Mouse (Mus musculus) kidney, postnatal 0 days (tissue): ENCODE measurements around the gene Tmem208. TPM values are rescaled to one million over a fixed set of nuclear protein-coding genes. Genes with fewer than 3 reads are reported as not detected.

Experiments used
- ATAC-seq: fragments of 200-750 bp; cut with Nextera tagmentation; replicated peaks from 2 replicates; pipeline ENCODE4 v1.8.0; 2017; ENCODE audit warnings: low read depth, moderate number of reproducible peaks, moderate TSS enrichment, moderate library complexity; ENCODE audit not compliant: low FRiP score
- DNase-seq: peaks from one replicate; pipeline ENCODE4 v3.0.0-alpha.2; 2016; ENCODE audit warnings: low spot score
- H3K27ac ChIP-seq: fragments of 300-500 bp; sonication (generic); 2 replicates; pipeline ENCODE4 v1.5.1; 2014; ENCODE audit warnings: mild to moderate bottlenecking
- H3K27me3 ChIP-seq: fragments of 300-500 bp; sonication (generic); 2 replicates; pipeline ENCODE4 v1.6.1; 2014; ENCODE audit warnings: low read length, mixed read lengths; ENCODE audit not compliant: insufficient read depth
- H3K36me3 ChIP-seq: fragments of 300-500 bp; sonication (generic); 2 replicates; pipeline ENCODE4 v1.6.1; 2014; ENCODE audit warnings: low read length, mixed read lengths; ENCODE audit not compliant: insufficient read depth
- H3K4me1 ChIP-seq: fragments of 300-500 bp; sonication (generic); replicated peaks from 2 replicates; pipeline ENCODE4 v1.6.1; 2014; ENCODE audit warnings: antibody characterized with exemption, low read length, mixed read lengths; ENCODE audit not compliant: insufficient read depth
- H3K4me2 ChIP-seq: fragments of 300-500 bp; sonication (generic); 2 replicates; pipeline ENCODE4 v1.6.1; 2014; ENCODE audit warnings: mild to moderate bottlenecking, low read length, moderate library complexity, mixed read lengths
- H3K4me3 ChIP-seq: fragments of 300-500 bp; sonication (generic); replicated peaks from 2 replicates; pipeline ENCODE4 v1.5.1; 2014; ENCODE audit warnings: low read depth, low read length
- H3K9ac ChIP-seq: fragments of 300-500 bp; sonication (generic); 2 replicates; pipeline ENCODE4 v1.6.1; 2014; ENCODE audit warnings: low read depth, low read length
- H3K9me3 ChIP-seq: fragments of 300-500 bp; sonication (generic); replicated peaks from 2 replicates; pipeline ENCODE4 v1.6.1; 2016; ENCODE audit warnings: low read length, inconsistent platforms, mixed read lengths
- CTCF ChIP-seq: IDR thresholded peaks from 2 replicates; pipeline ENCODE4 v1.5.1; 2016; ENCODE audit warnings: antibody characterized with exemption, low read depth, mild to moderate bottlenecking, moderate library complexity
- WGBS: fragments of 180-500 bp; shearing (Covaris S2); extraction: QIAGEN DNeasy Blood & Tissue Kit; methylation state at CpG from one replicate; pipeline ENCODE4 v1.1.7; 2014; 5-methylcytosine and 5-hydroxymethylcytosine counted together
- polyA plus RNA-seq: library from polyadenylated mRNA; unstranded; fragments of >200 nt; fragmentation: Nextera tagmentation; extraction: Ambion mirVana; gene quantifications from 2 replicates; pipeline ENCODE4 v1.2.1, GENCODE M21; 2015

Tmem208 gene
- polyA plus RNA-seq, 1 experiment from 2014 or later: 140 TPM

DNA sequence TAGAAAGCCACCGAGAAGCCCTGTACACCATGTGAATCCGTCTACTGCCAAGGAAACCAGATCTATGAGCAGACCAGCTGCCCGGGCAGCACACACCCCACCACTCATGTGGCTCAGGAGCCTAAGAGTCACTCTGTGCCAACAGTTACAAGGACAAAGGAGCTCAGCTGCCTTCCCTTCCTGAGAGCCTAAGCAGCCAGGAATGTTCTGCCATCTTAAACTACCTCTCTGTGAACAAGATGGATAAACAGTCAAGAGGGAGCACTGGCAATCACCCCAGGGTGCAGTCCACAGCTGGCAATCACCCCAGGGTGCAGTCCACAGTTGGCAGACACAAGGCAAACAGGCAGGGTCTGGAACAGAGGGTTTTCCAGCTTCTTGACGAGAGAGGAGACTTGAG, 8.2 kb upstream of the Tmem208 start:
- Histone ChIP-seq H3K36me3 (peaks cover 38% of the 10 kb centered on the region), H3K27me3 (no peaks in the 10 kb centered on the region), H3K4me2 (no peak overlapping the region), H3K9ac (no peak overlapping the region), H3K27ac (no peak overlapping the region), H3K4me1 (no peaks in the 10 kb centered on the region), H3K9me3 (no peaks in the 10 kb centered on the region), H3K4me3 (no peak overlapping the region)
- ATAC-seq: no peak
- DNase-seq: no peak
- no peak for TF ChIP-seq CTCF
- 93% methylated on average over 4 of the region's 4 CpGs for WGBS

DNA sequence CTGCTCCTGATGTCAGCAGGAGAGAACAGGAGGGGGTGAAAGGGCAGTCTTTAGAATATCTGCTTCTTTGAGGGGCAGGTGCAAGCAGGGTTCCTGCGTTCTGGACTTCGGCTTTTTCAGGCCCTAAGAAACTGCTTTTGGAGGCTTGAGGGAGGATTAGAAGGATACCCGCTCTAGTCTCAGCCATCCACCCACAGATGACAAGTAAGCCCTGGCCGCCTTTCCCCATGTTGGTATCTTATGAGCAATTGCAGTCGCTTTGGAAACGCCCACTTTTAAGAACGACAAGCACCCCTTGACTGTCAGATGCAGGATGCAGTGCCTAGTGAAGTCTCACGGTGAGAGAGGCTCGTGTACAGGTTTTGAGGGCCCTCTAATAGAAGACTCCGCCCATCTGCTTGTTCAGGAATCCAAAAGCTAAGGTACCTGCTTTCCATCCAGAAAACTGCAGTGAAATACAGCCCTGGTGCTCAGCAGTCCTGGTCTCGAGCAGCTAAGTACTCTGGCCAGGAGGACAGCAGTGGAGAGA, 7.4 kb upstream of the Tmem208 start:
- no peak for TF ChIP-seq CTCF
- ATAC-seq (no peak), DNase-seq (no peak)
- Histone ChIP-seq H3K9ac (no peak overlapping the region), H3K4me2 (no peak overlapping the region), H3K4me3 (no peak overlapping the region), H3K36me3 (peaks cover 36% of the 10 kb centered on the region), H3K9me3 (no peaks in the 10 kb centered on the region), H3K4me1 (no peaks in the 10 kb centered on the region), H3K27me3 (no peaks in the 10 kb centered on the region), H3K27ac (no peak overlapping the region)
- WGBS: 87% methylated on average over 11 of the region's 11 CpGs

DNA sequence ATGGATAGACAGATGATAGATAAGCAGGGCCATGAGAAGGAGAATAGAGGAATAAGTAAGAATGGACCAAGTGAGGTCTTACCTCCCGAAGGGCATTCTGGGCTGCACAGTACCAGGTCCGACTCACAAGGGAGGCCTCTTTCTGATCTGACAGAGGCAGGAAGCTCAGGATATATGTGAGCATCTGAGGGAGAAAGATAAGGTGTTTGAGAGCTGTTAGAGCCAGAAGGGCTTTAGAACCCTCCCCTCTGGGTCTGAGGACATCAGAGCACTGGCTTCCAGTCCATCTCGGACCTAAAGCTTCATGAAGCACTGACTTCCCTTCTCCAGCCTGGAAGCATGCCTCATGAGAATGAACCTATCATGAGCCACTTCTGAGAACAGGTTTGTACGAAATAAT, 3.0 kb upstream of the Tmem208 start:
- no peak for TF ChIP-seq CTCF
- no peak overlapping the region for H3K4me3 ChIP-seq
- H3K36me3 ChIP-seq: peaks cover 15% of the 10 kb centered on the region; the same call in 1 of the 2 replicates
- ATAC-seq (no peak), DNase-seq (no peak)
- H3K4me2 ChIP-seq: no peak overlapping the region
- H3K9ac ChIP-seq: no peak overlapping the region
- no peaks in the 10 kb centered on the region for H3K27me3 ChIP-seq
- WGBS: 85% methylated on average over 4 of the region's 4 CpGs
- no peak overlapping the region for H3K27ac ChIP-seq
- H3K4me1 ChIP-seq: peaks cover 16% of the 10 kb centered on the region
- no peaks in the 10 kb centered on the region for H3K9me3 ChIP-seq

DNA sequence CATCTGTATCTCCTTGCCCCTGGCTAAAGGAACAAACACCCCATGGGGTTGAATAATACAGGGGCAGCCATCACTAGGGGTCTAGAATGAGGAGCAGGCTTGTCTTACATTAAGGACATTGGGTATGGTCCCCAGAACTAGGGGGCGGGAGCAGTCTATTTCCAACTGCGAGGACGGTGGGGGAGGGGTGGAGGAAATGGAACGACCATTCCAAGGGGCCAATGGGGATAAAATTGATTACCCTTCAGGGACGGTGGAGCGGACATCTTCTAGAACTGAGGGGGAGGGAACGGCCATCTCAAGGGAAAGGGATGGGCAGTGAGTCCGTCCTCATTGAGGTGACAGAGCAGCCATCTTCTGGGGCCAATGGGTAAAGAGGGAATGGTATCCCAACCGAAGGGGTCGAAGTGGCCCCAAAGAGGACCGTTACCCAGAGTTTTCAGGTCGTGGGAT, 487 bp upstream of the Tmem208 start:
- peaks cover 35% of the 10 kb centered on the region for H3K36me3 ChIP-seq
- DNase-seq (no peak), ATAC-seq (peak; percentile 33)
- H3K9ac ChIP-seq: peak overlapping the region; percentile 70
- no peaks in the 10 kb centered on the region for H3K27me3 ChIP-seq
- peak overlapping the region; percentile 92 for H3K4me2 ChIP-seq
- H3K9me3 ChIP-seq: no peaks in the 10 kb centered on the region
- H3K4me1 ChIP-seq: peaks cover 16% of the 10 kb centered on the region
- WGBS: under 1% methylated on average over 12 of the region's 12 CpGs
- H3K4me3 ChIP-seq: peak overlapping the region; percentile 60
- TF ChIP-seq CTCF: no peak; the same call in 1 of the 2 replicates
- H3K27ac ChIP-seq: peak overlapping the region; percentile 68; the same call in 1 of the 2 replicates

DNA sequence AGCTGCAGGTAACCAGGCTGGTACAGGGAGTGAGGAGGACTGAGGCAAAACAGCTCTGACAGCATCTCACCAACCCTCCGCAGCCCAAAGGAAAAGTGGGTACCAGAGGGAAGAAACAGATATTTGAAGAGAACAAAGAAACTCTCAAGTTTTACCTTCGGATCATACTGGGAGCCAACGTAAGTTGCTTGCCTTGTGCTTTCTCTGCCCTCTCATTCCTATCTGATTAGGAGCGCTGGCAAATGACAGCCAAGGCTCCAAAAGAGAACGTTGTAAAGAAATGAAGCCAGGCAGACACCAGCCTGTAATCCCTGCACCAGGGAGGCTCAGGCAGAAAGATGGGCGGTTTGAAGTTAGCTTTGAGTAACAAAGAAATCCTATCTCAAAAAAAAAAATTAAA, 814 bp downstream of the Tmem208 start:
- DNase-seq (no peak), ATAC-seq (no peak)
- 32% methylated on average over 6 of the region's 6 CpGs for WGBS
- Histone ChIP-seq H3K4me2 (peak overlapping the region; percentile 92), H3K27me3 (no peaks in the 10 kb centered on the region), H3K27ac (peak overlapping the region; percentile 68; the same call in 1 of the 2 replicates), H3K9me3 (no peaks in the 10 kb centered on the region), H3K36me3 (peaks cover 46% of the 10 kb centered on the region), H3K4me3 (peak overlapping the region; percentile 60), H3K9ac (peak overlapping the region; percentile 70), H3K4me1 (peaks cover 16% of the 10 kb centered on the region)
- no peak for TF ChIP-seq CTCF

DNA sequence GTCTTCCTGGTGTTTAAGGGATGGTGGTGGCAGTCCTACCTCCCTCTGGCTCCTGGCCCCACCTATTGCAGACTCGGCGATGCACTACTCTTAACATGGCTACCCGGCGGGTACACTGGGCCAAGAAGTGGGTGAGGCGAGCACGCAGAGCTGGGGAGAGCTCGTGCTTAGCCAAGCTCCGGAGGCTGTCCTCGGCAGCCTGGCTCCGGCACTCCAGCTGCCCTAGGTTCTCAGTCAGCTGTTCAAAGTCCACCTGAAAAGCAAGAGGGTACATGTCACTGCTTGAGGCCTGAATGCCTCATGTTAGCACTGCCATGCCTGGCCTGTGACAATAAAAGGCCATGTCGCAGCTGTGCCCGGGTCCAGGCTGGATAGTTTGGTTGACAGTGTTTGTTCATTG, 4.2 kb downstream of the Tmem208 start:
- ATAC-seq: no peak
- no peak overlapping the region for H3K4me3 ChIP-seq
- no peak for TF ChIP-seq CTCF
- H3K27me3 ChIP-seq: no peaks in the 10 kb centered on the region
- no peaks in the 10 kb centered on the region for H3K9me3 ChIP-seq
- WGBS: 91% methylated on average over 12 of the region's 12 CpGs
- no peak overlapping the region for H3K9ac ChIP-seq
- DNase-seq: no peak
- peaks cover 9% of the 10 kb centered on the region for H3K4me1 ChIP-seq
- no peak overlapping the region for H3K27ac ChIP-seq
- H3K36me3 ChIP-seq: peaks cover 56% of the 10 kb centered on the region
- H3K4me2 ChIP-seq: no peak overlapping the region

DNA sequence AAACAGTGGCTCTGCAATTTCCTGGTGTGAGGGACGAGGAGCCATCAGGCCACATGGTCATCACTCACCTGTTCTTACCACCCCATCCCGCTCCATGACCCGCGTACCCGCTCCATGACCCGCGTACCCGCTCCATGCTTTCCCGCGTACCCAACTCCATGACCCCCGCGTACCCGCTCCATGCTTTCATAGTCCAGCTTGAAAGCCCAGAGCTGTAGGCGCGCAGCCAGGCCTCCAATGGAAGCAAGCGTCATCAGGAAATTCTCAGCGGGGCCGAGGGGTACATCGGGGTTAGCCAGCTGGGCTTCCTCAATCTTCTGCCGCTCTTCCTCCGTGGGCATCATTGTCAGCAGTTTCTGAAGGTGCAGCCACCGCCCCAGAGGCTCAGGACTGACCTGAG, 5.3 kb downstream of the Tmem208 start:
- 91% methylated on average over 22 of the region's 22 CpGs for WGBS
- H3K4me2 ChIP-seq: no peak overlapping the region
- H3K27ac ChIP-seq: no peak overlapping the region
- no peaks in the 10 kb centered on the region for H3K9me3 ChIP-seq
- no peak for TF ChIP-seq CTCF
- H3K36me3 ChIP-seq: peaks cover 68% of the 10 kb centered on the region
- H3K9ac ChIP-seq: no peak overlapping the region
- ATAC-seq (no peak), DNase-seq (no peak)
- H3K4me3 ChIP-seq: no peak overlapping the region
- H3K4me1 ChIP-seq: 0 out of 2 replicates have a peak, but pooled peaks cover 5% of the 10 kb centered on the region
- no peaks in the 10 kb centered on the region for H3K27me3 ChIP-seq
